Mouse (Mus musculus) T-helper 17 cell (primary cell): ENCODE measurements at regions not wholly inside any gene's neighbourhood (a gene's known extent, or its start where the extent isn't known, plus 50 kb on each side); places are given as distances from the start of the nearest gene placed in this dataset.

Source experiments
- in situ Hi-C, 2 experiments: fragments of 300-600 bp; cut with MboI, MseI; formaldehyde crosslinking; loops; 1 replicate in 1 of 2; 2 replicates in 1 of 2; pipeline ENCODE4 v1.15.1; 2025; ENCODE audit warnings: high pct_unique_total_duplicates in 2 of 2

- in situ Hi-C loops = no loop called here
Observed at GRCm38 (mm10) chr12:92292460-92293340, 443.7 kb upstream of the Sel1l start.

GRCm38 (mm10) chr12:92291490-92291889 lies 442.5 kb upstream of the Sel1l start:
- in situ Hi-C loops = no loop called here

DNA sequence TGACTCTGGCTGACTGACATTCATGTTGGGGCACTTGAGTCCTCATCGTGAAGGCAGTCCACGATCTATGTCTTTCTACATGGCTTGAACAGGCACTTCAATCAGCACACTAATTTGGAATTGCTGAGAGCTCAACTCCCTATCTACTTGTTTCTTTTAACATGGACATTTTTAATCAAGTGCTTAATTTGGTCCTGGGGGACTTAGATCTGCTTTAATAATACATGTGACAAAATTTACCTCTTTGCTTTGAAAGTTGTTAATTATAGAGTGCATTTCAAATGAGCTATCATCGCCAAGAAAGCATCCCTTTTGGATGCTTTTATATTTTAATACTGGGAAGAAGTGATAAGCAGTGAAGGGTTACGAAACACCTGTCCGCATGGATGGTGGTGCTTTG lies 436.6 kb upstream of the Sel1l start:
- in situ Hi-C loops = loop anchor here in 1 of 2 experiments (10.0 kb wide), 1 partner anchor 401 kb away; no protein-coding TSS in a partner anchor

DNA sequence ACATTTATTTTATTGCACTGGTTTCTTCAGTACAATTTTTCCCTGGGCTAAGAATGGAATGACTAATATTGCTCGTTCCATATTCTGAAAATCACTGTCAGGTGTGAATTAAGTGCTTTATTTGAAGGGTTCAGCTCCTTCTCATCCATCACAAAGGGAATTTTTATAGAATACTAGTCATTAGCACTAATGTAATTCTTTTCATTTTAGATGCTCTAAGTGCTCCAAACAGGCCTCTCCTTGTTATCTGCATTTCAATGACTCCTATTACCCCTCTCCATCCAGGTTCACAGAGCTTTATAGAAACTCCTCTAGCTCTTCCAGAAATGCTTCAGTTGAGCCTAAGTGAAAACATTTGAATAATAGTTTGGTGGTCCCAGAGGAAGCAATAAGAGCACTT lies 431.5 kb upstream of the Sel1l start:
- in situ Hi-C loops = loop anchor here in 1 of 2 experiments (10.0 kb wide), 1 partner anchor 396 kb away; no protein-coding TSS in a partner anchor

GRCm38 (mm10) chr12:92251962-92252361 lies 403.0 kb upstream of the Sel1l start:
- in situ Hi-C loops = no loop called here

GRCm38 (mm10) chr12:92246790-92247451 lies 398.0 kb upstream of the Sel1l start:
- in situ Hi-C loops = no loop called here

GRCm38 (mm10) chr12:92239956-92240699 lies 391.2 kb upstream of the Sel1l start:
- in situ Hi-C loops = no loop called here

- in situ Hi-C loops = no loop called here
Observed at GRCm38 (mm10) chr12:92233650-92234408, 384.9 kb upstream of the Sel1l start.

GRCm38 (mm10) chr12:92228585-92228984 lies 379.6 kb upstream of the Sel1l start:
- in situ Hi-C loops = no loop called here

- in situ Hi-C loops = no loop called here
Observed at GRCm38 (mm10) chr12:92203351-92203750, 354.4 kb upstream of the Sel1l start.

DNA sequence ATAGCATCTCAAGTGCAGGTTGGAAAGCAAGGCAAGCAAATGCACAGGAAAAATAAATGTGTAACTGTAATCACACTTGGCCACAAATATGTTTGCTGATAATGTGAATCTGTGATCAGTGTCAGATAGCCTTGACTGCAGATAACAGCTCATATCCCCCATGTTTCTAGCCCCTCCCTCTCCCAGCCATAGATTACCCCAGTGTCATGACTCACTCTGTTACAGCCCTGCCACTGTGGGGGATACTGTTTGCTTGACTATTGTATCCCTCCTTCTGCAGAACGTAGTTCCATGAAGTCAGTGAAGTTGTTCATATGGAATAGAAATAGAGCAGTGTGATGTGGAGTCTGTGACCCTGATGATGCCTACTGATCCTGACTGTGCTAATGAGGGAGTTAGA lies 351.6 kb upstream of the Sel1l start:
- in situ Hi-C loops = no loop called here

DNA sequence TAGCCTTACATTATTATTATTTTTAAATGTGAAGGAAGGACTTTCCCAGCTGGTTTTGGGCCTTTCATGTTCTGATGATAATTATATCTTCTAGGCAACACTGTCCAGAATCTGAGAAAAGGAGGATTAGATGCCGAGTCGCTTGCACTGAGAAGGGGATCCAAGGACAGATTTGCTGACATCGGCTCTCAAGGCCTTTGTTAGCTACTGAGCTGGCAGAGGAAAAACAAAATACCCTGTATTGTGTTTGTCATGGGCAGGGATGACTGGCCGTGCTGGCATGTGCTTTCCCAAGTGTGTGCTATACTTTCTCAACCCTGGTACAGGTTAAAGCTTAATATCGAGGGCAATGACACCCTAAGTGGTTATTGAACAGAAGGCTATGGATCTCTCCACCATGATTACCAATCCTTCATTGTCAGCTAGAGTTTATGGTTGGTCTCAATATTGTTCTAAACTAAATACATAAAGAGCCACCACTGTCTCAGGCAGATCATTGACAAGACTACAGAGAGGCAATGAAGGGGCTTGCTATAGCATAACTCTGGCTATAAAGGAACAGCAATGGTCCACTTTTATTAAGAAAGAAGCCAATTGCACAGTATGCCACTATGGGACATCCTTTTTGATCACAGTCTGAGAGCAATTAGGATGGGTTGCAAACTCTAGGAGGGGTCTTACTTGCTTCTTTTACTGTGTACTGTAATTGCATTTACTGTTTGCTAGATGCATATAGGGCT lies 350.0 kb upstream of the Sel1l start:
- in situ Hi-C loops = no loop called here

- in situ Hi-C loops = no loop called here
Observed at GRCm38 (mm10) chr12:92193934-92194685, 345.2 kb upstream of the Sel1l start.

DNA sequence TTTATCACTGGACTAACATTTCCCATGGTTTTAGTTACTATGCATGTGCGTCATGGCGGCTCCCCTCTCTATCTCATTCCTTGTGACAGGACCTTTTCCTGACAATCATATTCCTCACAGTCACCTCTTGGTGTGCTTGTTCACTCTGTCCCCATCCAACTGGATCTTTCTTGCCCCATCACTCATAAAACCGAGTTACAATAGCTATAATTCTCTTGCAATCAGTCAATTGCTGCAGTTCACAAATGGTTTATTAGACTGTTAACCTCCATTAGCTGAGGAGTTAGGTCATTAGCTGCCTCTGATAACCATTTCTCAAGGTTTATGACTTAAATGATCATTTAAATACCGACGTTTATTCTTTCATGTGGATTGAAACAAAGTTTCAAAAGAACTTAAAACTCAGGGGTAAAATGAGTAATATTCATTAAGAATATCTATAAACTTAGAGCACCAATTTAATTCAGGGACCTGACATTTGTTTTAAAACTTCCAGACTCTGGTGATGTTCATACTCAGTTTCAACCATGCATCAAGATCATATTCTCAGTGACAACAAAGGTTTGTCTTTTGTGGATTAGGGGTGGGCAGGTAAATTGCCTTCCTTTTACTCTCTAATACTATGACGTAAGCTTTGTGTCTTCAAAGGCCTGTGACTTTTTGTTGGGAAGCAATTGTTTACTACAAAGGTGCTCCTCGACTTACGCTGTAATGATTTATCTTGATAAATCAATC lies 344.4 kb upstream of the Sel1l start:
- in situ Hi-C loops = no loop called here

GRCm38 (mm10) chr12:92189022-92189421 lies 340.1 kb upstream of the Sel1l start:
- in situ Hi-C loops = no loop called here

DNA sequence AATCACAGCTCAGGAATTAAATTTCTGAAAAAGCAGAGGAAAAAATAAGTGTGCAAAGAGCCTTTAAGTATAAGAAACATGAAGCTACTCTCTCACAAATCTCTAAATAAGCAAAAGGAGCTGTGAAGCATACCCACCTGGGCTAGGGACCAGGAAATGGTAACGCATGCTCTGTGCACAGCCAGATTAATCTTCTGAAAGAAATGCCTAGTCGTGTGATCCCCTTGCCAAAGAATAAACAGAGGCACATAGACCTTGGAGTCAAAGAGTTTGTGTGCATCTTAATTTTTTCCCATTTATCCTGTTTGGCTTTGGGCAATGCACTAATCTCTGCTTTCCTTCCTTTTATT lies 338.2 kb upstream of the Sel1l start:
- in situ Hi-C loops = no loop called here

DNA sequence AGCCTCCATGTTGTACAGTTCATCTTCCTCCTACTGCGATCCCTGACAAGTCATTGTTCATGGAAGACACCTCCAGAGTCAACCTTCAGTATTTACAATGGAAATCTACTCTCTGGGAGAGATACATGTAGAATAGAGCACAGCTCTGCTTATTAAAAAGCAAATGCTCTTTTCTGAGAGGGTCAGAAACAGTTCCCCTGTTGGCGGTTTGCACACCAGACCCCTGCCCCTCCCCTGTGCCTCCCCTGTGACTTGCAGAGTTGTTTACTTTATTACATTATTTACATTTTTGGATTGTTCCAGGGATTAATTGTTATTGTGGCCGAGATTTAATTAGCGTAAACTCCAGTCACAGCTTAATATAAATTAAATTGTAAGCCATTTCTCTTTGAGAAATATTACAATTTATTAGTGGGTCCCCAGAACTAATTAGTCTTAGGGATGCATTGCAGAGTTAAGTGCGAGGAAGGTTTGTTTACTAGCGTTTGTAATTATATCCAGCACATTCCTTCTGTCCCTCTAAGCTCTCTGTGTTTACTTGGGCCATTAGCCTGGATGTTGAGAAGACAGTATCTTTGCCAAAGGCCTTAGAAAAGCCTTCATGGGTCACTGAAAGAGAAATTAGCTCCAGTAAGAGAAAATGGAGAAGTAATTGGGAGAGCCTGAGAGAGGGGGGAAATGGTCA lies 337.6 kb upstream of the Sel1l start:
- in situ Hi-C loops = no loop called here

DNA sequence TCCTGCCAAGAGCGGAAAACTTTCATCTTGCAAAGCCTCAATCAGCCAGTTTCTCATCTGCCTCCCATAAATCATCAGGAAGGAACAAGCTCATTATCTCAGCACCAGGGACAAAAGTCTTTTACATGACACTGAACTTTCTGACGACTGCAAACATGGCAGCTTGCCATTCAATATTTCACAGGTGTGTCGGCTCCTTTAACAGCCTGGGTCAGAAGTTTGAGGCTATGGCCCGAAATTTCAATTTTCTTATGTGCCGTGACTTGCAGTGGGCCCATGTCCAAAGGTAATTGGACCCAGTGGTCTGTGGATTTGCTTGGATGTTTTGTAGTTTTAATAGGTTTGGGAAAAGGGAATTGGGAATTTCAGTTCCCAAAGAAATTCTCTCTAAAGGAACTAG lies 330.3 kb upstream of the Sel1l start:
- in situ Hi-C loops = no loop called here

- in situ Hi-C loops = no loop called here
Observed at GRCm38 (mm10) chr12:92156726-92157125, 307.8 kb upstream of the Sel1l start.
